ENCODE assay signal across 8 mouse cellular contexts in genomic region chr11:77629476-77629875, GRCm38 (mm10). TPM values are rescaled to one million over a fixed set of nuclear protein-coding genes. Genes with fewer than 3 reads are reported as not detected.
DNase-seq lines count a peak whose midpoint lies in the region; ATAC-seq and TF ChIP-seq lines count a peak whose summit lies in the region.

No protein-coding gene starts in this region.

- H3K79me2 ChIP-seq in heart, adult 2 months (replicated peaks; ENCODE audit: control insufficient read depth, insufficient read depth, low read length), result no peaks in the 10 kb centered on the region

- WGBS in heart, adult 2 months, result 0% methylated on average over 1 of the region's 1 CpGs
- 0% methylated on average over 1 of the region's 1 CpGs for WGBS in liver, embryonic 14.5 days (ENCODE audit: insufficient replicate concordance)

- no peak overlapping the region for H3K9ac ChIP-seq in heart, adult 2 months (ENCODE audit: low read depth, low read length)
- H3K9ac ChIP-seq in liver, embryonic 14.5 days (replicated peaks), result no peak overlapping the region

- intact Hi-C loops in heart, adult 2 months (cut with DNase I), result loop anchor here (2.0 to 10.0 kb wide), 6 partner anchors 21 to 525 kb away; partner anchors contain the start of gene Git1
- intact Hi-C loops in heart, postnatal 14 days (cut with DNase I), result loop anchor here (1.0 to 10.0 kb wide), 6 partner anchors 37 to 525 kb away; no protein-coding TSS in a partner anchor

- no peak for DNase-seq in heart, adult 2 months
- DNase-seq in heart, postnatal 14 days, result no peak
- peak; percentile 79 for DNase-seq in 3T3-L1 (ENCODE audit: low read depth, low spot score)
- peak; percentile 70 for DNase-seq in brain, adult 2 months (ENCODE audit: low read depth, low spot score)
- DNase-seq in liver, embryonic 14.5 days (ENCODE audit: low read depth in 3 of 3, low spot score in 3 of 3), result peak in 1 of 3 experiments; percentile 51
- DNase-seq in adrenal gland, postnatal 4 days (ENCODE audit: low spot score in 2 of 2), result no peak
- DNase-seq in adrenal gland, postnatal 14 days, result no peak
- DNase-seq in yolk sac, embryonic 10.5 days (ENCODE audit: low spot score), result no peak

- H3K27me3 ChIP-seq in heart, adult 2 months (ENCODE audit: control insufficient read depth, insufficient read depth, low read length), result no peaks in the 10 kb centered on the region
- H3K27me3 ChIP-seq in liver, embryonic 14.5 days (ENCODE audit: control insufficient read depth, insufficient read depth, low read length), result no peaks in the 10 kb centered on the region

- H3K27ac ChIP-seq in heart, adult 2 months, result no peak overlapping the region
- no peak overlapping the region for H3K27ac ChIP-seq in liver, embryonic 14.5 days

- TF ChIP-seq POLR2A in heart, adult 2 months (IDR thresholded peaks at IDR 0.05; ENCODE audit: insufficient read depth, low read depth, low read length), result no peak

- TF ChIP-seq EP300 in heart, adult 2 months (IDR thresholded peaks at IDR 0.05; ENCODE audit: insufficient read depth, low read depth, low read length), result no peak
- TF ChIP-seq EP300 in liver, embryonic 14.5 days (IDR thresholded peaks at IDR 0.05; ENCODE audit: low read depth), result no peak

- no peaks in the 10 kb centered on the region for H3K9me3 ChIP-seq in liver, embryonic 14.5 days (ENCODE audit: control insufficient read depth, low read length)

- peak overlapping the region; percentile 71; the same call in 1 of the 2 replicates for H3K4me2 ChIP-seq in liver, embryonic 14.5 days (ENCODE audit: low read depth)

- peak; percentile 48; the same call in 1 of the 2 replicates for ATAC-seq in liver, embryonic 14.5 days (ENCODE audit: insufficient read depth)

- H3K36me3 ChIP-seq in heart, adult 2 months (ENCODE audit: control insufficient read depth, insufficient read depth, low read length), result no peaks in the 10 kb centered on the region
- H3K36me3 ChIP-seq in liver, embryonic 14.5 days (replicated peaks; ENCODE audit: control insufficient read depth, insufficient read depth, low read depth), result no peaks in the 10 kb centered on the region

- peak; percentile 93 for TF ChIP-seq CTCF in heart, adult 2 months (IDR thresholded peaks at IDR 0.05)
- peak; percentile 68 for TF ChIP-seq CTCF in liver, embryonic 14.5 days (IDR thresholded peaks at IDR 0.05; ENCODE audit: low read depth)

- H3K4me3 ChIP-seq in heart, adult 2 months, result no peak overlapping the region
- H3K4me3 ChIP-seq in liver, embryonic 14.5 days (ENCODE audit: insufficient read depth in 1 of 2, low read depth in 2 of 2, low read length in 2 of 2), result no peak overlapping the region

- H3K4me1 ChIP-seq in heart, adult 2 months (ENCODE audit: control insufficient read depth, insufficient read depth, low read length), result peaks cover 1% of the 10 kb centered on the region; the same call in 1 of the 2 replicates
- peaks cover 25 to 39% of the 10 kb centered on the region in 2 experiments for H3K4me1 ChIP-seq in liver, embryonic 14.5 days (replicated peaks; ENCODE audit: control insufficient read depth in 2 of 2, insufficient read depth in 2 of 2, low read length in 1 of 2)

RNA-seq across cellular contexts. Expression of gene Taok1, which starts 21.9 kb away (rescaled TPM):
- total RNA-seq in heart, adult 2 months (2021), result 10 to 100 TPM; 50.9 to 56.8 TPM
- 7.8 and 18.2 TPM in 2 replicates for polyA plus RNA-seq in heart, adult 2 months (2012; rRNA removed)
- 10 to 100 TPM; 57.0 to 59.3 TPM for total RNA-seq in heart, postnatal 14 days (2021)
- 2.5 and 3.3 TPM in 2 replicates for polyA plus RNA-seq in liver, embryonic 14.5 days (2012; rRNA removed)
- polyA plus RNA-seq in liver, embryonic 14.5 days (2014; fragmentation: Nextera tagmentation; extraction: Ambion mirVana), result 4.0 and 5.1 TPM in 2 replicates
- total RNA-seq in adrenal gland, postnatal 4 days (2021), result 10 to 100 TPM; 56.7 to 59.7 TPM
- total RNA-seq in adrenal gland, postnatal 14 days (2021), result 53.6 and 53.7 TPM in 2 replicates

RNA-seq across cellular contexts. Expression of gene Nufip2, which starts 56.5 kb away (rescaled TPM):
- total RNA-seq in heart, adult 2 months (2021), result 10 to 100 TPM; 44.8 to 47.6 TPM
- polyA plus RNA-seq in heart, adult 2 months (2012; rRNA removed), result 11.4 and 14.7 TPM in 2 replicates
- 10 to 100 TPM; 58.9 to 61.9 TPM for total RNA-seq in heart, postnatal 14 days (2021)
- 5.8 and 7.6 TPM in 2 replicates for polyA plus RNA-seq in liver, embryonic 14.5 days (2012; rRNA removed)
- 1.2 and 1.9 TPM in 2 replicates for polyA plus RNA-seq in liver, embryonic 14.5 days (2014; fragmentation: Nextera tagmentation; extraction: Ambion mirVana)
- 10 to 100 TPM; 87.2 to 91.6 TPM for total RNA-seq in adrenal gland, postnatal 4 days (2021)
- total RNA-seq in adrenal gland, postnatal 14 days (2021), result 77.1 and 82.5 TPM in 2 replicates

Comparison
In these comparisons a context has a peak if more than half of its experiments do, and no peak if none do; other contexts are left out.
1. DNase-seq: peak in 3T3-L1 (single experiment) and brain, adult 2 months (single experiment); none in heart, adult 2 months (0 of 2), heart, postnatal 14 days (0 of 2), adrenal gland, postnatal 4 days (0 of 2), adrenal gland, postnatal 14 days (single experiment) and yolk sac, embryonic 10.5 days (single experiment).